Mouse (Mus musculus): ENCODE results near the gene Mat2a.
"Not testable (repeated sequence)": the region's sequence is repeated elsewhere in the genome, so short reads cannot be mapped to it uniquely, and the experiment has no call there.

Gene Mat2a

DNA sequence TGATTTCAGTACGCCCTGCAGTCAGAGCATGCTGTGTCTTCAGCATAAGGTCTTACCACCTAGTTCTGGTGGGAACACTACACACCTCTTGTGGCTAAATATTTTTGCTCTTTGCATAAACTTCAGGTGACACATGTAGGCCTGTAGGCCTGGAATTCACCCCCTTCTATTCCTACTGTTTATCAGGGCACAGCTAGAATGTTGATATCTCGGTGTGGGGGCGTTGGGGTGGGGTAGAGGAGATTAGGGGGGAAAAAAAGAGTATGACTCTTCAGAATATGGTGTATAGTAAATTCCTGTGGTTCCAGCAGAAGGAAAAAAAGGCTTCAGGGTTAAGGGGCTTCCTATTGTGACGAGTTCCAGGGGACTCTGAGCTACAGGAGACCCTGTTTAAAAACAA, 17.2 kb upstream of the Mat2a start:
- no peak for DNase-seq (ENCODE audit: extremely low read depth, low read depth, low spot score)

DNA sequence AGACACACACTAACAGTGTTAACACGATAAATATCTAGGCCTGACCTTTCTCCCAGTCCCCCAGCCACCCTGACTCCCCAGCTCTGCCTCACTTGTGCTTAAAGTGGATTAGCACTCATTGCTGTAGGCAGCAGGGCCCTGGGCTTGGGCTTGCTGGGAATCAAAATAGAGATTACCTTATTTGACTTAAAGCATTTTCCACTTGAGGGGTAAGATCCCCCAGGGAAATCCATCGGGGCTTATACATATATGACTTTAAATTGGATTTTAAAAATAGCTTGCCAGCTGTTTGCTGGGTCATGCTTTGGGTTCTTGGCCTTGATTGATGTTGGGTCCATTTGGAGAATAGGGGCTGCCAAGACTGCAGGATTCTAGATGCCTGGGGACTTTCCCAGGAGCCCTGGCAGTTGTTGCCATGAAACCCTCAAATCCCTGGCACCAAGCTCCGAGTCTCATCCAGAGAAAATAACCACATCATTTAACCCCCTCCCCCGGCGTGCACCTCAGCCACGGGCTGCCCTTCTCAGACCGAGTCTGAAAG, 15.5 kb upstream of the Mat2a start:
- peak; percentile 76 for DNase-seq (ENCODE audit: extremely low read depth, low read depth, low spot score)

DNA sequence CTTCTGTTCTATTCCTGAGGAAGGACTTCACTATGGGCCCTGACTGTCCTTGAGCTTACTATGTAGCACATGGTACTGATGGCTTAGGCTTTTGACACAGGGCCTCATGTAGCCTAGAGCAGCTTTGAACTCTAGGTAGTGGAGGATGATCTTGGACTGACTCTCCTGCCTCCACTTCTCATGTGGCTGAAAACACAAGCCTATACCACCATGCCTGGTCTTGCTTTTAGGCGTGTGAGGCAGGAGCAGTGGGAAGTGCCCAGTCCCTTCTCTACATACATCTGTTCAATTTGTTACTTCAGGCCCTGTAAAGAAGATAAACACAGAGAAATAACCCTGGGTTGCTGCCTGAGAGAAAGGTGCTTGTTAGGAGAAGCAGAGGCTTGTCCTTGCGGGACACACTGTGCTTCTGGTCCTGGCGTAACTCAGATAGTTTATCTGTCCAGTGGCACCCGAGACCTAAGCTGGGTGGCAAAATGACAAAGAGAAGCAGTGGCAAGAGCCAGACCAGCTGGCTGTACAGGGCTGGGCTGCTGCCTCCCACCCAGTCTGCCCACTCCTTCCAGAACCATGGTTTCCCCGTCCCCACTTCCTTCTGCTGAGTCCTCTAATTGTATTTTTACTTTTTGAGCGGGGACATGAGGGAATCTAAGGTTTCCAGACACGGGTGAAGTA, 14.9 kb upstream of the Mat2a start:
- peak; percentile 96 for DNase-seq (ENCODE audit: extremely low read depth, low read depth, low spot score)

DNA sequence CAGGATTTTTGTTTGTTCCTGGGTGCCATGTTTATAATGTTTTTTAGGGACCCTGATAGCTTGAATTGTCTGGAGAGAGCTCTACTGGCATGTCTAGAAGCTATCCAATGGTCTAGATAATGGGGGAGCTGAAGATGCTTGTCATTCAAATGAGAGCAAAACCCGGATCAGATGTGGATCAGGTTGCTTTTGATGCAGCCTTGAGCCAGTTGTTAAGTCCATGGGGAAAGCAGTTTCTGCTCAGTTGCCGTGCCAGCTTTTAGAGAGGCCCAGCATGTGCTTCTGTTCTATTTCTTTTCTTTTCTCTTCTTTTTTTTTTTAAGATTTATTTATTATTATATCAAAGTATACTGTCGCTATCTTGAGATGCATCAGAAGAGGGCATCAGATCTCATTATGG, 14.2 kb upstream of the Mat2a start:
- no peak for DNase-seq (ENCODE audit: extremely low read depth, low read depth, low spot score)

DNA sequence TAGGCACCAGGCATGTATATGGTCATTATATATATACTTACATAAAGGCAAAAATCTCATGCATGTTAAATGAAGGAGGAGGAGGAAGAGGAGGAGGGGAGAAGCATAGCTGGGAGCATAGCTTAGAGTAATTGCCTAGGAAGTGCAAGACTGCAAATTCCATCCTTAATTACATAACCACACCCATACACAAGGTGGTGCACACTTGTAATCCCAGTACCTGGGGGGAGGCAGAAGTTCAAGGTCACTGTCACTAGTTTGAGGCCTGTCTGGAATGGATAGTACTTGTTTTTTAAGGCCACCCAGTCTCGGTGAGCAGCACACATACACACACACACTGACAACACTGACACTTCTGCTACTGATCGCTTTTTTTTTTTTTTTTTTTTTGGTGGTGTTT, 13.0 kb upstream of the Mat2a start:
- no peak for DNase-seq (ENCODE audit: extremely low read depth, low read depth, low spot score)

DNA sequence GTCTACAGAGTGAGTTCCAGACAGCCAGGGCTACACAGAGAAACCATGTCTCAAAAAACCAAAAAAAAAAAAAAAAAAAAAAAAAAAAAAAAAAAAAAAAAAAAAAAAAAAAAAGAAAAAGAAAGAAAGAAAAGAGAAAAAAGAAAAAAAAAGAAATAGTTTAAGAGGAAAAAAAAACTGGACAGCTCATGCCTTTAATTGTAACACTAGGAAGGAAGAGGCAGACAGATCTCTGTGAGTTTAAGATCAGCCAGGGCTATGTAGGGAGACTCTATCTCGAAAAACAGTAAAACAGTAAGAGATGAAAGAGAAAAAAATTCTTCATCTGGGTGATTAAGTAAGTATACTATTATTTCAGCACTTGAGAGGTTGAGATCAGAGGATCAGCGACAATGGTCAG, 12.4 kb upstream of the Mat2a start:
- DNase-seq (ENCODE audit: extremely low read depth, low read depth, low spot score), result not testable (repeated sequence)

DNA sequence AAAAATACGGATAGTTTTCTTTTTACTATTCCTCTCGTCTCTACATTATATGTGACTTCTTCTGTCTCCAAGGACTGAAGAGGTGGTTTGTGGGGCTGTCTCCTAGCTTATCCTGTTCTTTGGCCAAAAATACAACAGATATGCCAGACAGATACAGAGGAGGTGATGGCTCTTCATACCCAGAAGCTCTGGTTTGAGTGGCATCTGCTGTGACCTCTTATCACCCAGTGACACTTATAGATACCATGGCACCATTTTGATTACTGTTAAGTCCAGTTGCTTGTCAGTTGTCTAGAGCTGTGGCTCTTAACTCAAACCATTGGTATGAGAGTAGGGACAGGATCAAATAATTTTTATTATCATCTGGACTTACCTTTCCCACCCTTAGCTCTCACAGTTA, 8.1 kb upstream of the Mat2a start:
- no peak for DNase-seq (ENCODE audit: extremely low read depth, low read depth, low spot score)

DNA sequence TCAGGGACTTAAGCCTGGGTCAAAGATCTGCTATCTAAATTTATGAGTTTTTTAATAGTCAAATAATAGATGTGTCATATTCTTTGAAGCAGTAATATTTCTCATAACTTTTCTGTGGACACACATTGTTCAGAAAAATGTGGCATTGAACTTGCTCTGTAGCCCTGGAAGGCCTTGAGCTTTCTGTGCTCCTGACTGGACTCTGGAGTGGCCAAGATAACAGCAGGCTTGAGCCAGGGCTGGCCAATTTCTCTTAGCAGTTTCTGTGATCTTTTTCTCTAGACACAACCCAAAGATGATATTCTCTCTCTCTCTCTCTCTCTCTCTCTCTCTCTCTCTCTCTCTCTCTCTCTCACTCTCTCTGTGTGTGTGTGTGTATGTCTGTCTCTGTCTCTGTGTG, 5.7 kb upstream of the Mat2a start:
- no peak for DNase-seq (ENCODE audit: extremely low read depth, low read depth, low spot score)

DNA sequence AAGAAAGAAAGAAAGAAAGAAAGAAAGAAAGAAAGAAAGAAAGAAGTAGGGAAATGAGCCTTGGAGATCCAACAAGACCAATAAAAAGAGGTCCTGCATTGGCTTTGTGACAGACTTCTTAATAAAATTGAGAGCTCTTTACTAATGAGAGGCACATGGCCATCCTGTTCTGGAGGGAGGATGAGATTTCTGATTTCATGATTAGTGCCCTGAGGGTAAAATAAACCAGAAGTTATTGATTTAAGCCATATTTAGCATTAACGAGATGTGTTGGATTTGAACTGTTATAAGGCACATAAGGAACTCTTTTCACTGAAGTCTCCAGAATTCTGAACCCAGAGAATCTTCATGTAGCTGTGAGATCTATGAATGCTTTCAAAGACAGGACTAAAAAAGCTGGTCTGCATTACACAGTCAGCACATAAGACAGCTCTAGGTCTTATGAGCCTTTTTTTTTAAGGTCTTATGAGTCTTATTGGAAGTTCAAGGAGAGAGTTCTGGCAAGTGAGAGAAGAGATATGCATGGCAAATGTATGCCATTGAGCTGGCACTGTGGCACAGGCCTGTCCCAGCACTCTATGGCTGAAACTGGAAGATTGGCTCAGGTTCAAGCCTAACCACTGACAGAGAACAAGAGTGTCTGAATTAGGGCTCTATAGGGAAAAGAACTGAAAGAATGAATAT, 3.7 kb upstream of the Mat2a start:
- DNase-seq (ENCODE audit: extremely low read depth, low read depth, low spot score), result no peak

DNA sequence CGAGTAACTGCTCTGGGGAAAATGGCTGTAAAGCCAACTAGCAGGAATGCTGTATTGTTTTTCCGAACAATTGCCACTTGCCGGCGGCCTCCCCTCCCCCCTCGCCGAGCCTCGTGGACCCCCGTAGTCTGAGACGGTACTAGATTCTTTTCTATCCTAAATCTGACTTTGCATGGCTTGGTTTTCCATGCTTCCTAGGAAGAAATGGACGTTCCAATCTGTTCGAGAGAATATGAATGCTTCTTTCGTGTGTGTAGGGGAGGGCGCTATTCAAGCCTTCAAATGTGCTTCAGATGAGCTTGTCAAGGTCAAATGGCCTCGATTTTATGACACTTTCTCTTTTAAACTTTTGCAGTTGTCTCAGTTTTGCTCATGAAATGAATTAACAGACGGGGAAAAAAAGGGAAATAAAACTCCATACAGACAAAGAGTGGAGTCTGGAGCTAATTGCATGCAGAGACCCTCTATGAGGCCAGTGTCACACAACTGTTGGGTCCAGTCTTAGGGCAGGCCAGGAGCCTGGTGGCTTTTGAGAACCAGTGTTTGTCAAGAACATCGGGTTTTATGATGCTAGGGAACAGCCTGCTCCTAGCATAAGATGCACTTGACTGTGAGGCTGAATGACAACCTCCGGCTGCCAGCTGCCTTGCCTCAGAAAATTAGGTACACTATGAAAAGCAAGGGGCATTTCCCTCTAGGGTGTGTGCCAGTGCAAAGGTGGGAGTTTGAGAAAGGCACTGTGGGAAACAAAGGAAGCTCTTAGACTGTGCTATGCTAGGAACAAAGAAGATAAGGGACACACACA, 1.0 kb upstream of the Mat2a start:
- DNase-seq (ENCODE audit: extremely low read depth, low read depth, low spot score), result no peak

DNA sequence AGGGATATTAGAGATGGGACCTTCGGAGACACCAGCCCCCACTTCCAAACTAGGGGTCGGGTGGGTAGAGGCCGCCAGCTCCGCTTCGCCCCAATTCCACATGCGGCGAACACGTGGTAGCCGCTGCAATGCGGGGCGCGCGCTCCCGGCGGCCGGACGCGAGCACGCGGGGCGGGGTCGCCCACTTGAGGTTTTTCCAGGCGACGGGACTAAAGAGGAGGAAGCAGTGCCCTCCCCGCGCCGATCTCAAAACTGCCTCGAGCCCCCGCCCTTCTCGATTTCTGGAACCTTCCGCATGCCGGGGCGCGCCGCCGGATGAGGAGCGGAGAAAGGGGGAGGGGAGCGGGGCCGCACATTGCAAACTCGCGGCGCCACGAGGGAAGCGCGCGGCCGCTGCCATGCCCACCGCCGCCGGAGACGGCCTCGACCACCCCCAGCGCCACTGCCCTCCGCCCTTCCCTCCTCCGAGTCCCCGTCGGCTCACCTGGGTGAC, 450 bp downstream of the Mat2a start:
- DNase-seq (ENCODE audit: extremely low read depth, low read depth, low spot score), result no peak

DNA sequence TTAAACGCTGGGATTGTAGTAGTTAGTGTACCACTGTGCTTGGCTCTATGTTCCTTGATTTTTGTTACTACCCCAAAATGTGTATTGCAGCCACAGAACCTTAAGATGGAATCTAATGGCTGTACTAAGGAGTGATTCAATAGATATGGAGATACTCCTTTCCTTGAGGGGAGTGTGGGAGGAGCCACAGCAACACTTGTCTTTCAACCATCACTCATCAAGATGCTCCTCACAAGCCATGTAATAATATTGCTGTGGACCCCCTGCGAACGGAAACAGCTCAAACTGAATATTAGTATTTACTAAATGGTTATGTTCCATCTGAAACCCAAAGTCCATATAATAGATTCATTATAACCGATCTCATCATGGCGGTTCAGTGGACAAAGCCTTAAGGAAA, 1.1 kb downstream of the Mat2a start:
- DNase-seq (ENCODE audit: extremely low read depth, low read depth, low spot score), result no peak

DNA sequence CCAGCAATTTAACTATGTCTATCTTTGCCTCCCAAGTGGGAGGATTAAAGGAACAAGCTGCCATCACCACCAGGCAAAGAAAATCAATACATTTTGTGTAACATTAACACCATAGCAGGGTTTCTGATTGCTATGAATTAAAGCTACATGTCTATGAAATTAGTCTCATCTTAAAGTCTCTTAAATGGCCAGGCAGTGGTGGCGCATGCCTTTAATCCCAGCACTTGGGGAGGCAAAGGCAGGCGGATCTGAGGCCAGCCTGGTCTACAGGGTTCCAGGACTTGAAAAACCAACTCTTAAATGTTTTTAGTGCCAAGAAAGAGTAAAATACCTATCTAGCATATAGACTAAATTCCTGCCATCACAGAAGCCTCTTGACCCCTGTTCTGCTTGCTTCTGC, 7.2 kb downstream of the Mat2a start:
- DNase-seq (ENCODE audit: extremely low read depth, low read depth, low spot score), result no peak

DNA sequence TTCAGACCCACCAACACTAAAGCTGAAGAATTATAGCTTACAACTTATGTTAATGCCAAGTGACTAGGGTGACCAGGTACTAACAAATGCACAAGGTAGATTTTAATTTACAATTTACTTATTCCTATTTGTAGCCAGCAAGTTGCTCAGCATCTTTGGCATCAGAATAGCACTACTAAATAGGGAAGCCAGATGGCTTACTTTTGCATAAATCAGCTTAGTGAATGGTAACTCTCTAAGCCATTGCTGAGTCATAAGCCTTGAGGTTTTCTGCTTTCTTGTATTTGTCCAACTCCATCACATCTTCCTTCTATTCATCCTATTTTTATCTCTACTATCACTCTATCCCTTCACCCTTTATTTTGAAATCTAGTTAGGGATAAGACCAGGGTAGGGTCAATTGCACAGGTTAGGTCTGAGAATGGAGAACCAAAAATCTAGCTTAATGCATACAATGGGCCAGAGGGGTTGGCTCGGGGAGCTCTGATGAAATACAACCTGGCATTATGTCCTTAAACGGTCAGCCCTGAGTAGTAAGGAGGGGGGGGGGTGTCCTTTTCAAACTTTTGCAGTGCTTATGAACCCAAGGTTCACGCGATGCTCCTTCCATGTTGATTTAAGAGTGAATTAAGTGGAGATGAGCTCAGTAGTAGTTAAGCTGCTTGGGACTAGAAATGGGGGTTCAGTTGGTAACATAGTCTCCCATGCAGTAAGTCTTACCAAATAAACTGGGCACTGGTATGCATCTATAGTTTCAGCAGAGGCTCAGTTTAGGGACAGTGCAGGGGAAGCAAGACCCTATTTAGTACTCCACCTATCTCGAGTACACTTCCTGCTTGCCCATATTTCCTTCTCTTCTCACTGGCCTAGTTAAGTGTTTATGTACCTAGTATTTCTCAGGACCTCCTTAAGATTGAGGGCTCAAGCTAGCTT, 8.1 kb downstream of the Mat2a start:
- DNase-seq (ENCODE audit: extremely low read depth, low read depth, low spot score), result no peak

DNA sequence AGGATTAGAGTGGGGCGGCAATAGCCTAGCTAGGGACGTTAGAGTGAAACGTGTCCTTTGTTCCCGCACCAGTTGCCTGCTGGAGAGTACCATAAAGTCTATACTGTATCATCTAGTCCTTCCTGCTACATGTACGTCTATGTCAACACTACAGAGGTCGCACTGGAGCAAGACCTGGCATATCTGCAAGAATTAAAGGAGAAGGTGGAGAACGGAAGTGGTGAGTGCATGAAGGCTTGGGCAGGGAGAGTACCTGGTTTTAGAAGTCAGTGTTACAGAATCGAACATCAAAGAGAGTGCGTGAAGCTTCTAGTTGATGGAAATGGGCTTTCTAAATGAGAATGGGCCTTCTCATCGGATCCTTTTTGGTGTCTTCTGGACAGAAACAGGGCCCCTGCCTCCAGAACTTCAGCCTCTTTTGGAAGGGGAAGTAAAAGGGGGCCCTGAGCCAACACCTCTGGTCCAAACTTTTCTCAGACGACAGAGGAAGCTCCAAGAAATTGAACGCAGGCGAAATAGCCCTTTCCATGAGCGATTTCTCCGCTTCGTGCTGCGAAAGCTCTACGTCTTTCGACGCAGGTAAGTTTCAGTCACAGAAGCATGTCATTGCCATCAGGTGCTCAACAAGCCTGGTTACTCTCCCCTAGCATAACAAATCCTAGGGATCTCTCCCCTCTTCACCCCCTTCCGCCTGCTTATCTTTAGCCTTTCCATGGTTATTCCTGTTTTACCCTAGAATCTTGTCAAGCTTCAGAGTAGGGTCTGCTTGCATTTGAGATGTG, 10.1 kb downstream of the Mat2a start:
- DNase-seq (ENCODE audit: extremely low read depth, low read depth, low spot score), result no peak

DNA sequence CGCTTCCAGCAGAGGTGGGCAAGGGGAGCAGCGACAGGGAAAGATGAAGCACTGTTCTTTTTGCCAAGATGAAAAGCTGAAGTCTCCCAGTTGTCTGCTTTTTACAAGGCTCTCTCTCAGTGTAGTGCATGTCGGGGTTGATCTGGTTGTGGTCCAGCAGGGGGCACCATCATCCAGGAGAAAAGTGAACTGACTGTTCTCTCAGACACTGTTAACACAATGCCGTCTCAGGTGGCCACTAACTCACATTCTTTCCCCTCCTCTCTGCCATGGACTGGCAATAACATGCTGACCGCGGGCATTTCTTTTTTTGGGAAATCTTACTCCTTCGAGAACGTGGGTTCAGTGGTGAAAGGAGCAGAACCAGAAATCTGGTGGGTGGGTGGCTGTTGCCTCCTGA, 11.3 kb downstream of the Mat2a start:
- no peak for DNase-seq (ENCODE audit: extremely low read depth, low read depth, low spot score)

DNA sequence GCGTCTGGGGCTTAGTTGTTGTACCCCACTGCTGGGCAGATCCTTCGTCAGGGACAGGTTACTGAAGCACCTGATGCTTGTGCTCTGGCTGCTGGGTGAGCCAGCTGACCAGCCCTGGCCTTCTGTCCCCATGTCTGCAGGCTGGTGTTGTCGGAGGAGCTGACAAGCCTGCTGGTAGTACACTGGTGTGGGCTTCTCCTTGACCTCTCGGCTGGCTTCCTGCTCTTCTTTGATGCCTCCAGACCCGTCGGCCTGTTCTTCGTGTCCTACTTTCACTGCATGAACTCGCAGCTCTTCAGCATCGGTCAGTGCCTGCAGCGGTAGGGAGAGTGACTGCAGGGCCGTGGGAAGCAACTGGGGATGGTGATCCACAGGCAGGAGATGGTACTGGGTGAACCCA, 13.7 kb downstream of the Mat2a start:
- no peak for DNase-seq (ENCODE audit: extremely low read depth, low read depth, low spot score)

DNA sequence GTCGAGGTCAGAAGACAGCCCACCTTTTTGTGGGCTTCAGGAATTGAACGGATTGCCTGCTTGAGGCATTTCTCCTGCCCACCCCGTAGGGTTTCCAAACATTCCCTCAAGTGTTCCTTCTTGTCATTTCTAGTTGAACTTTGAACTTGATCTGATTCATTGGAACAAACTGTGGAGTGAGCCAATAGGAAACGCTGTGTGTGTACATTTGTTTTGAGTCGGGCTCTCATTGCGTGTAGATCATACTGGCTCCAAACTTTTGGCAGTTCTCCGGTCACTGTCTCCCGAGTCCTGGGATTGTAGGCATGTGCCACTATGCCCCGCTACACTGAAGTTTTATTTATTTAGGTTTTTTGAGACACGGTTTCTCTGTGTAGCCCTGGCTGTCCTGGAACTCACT, 18.5 kb downstream of the Mat2a start:
- DNase-seq (ENCODE audit: extremely low read depth, low read depth, low spot score), result no peak

DNA sequence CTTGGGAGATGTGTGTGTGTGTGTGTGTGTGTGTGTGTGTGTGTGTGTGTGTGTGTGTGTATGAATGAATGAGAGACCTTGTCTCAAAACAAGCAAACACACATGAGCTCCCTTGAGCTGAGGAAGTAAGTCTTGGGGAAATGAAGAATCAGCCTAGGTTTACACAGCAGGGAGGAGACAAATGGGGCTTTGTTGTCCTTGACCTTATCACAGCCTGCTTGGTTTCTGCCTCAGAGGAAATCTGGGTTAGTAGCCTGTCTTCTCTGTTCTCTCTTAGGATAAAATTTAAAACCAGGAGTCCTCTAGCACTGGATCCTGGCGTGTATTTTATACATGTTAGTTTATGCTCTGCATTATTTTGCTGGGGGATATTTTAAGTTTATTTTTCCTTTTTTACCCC, 19.6 kb downstream of the Mat2a start:
- no peak for DNase-seq (ENCODE audit: extremely low read depth, low read depth, low spot score)

DNA sequence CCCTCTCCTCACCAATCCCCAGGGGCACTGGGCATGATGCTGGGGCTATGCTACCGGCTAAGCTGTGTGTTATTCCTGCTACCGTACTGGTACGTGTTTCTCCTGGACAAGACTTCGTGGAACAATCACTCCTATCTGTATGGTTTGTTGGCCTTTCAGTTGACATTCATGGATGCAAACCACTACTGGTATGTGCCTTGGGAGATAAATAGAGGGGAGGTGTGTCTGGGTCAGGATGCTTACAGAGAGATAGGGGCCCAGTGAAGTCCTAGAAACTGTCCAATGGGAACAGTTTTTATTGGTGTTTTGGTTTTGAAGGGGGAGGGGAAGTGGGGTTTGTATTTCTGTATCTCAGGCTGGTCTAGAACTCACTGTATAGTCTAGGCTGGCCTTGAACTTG, 21.1 kb downstream of the Mat2a start:
- DNase-seq (ENCODE audit: extremely low read depth, low read depth, low spot score), result no peak
